Mouse (Mus musculus): ENCODE measurements at regions not wholly inside any gene's neighbourhood (a gene's known extent, or its start where the extent isn't known, plus 50 kb on each side); places are given as distances from the start of the nearest gene placed in this dataset.

- DNase-seq (ENCODE audit: low spot score) = no peak
These were observed 502.0 kb downstream of the Sqor start for GRCm38 (mm10) chr2:123267036-123267435.

DNA sequence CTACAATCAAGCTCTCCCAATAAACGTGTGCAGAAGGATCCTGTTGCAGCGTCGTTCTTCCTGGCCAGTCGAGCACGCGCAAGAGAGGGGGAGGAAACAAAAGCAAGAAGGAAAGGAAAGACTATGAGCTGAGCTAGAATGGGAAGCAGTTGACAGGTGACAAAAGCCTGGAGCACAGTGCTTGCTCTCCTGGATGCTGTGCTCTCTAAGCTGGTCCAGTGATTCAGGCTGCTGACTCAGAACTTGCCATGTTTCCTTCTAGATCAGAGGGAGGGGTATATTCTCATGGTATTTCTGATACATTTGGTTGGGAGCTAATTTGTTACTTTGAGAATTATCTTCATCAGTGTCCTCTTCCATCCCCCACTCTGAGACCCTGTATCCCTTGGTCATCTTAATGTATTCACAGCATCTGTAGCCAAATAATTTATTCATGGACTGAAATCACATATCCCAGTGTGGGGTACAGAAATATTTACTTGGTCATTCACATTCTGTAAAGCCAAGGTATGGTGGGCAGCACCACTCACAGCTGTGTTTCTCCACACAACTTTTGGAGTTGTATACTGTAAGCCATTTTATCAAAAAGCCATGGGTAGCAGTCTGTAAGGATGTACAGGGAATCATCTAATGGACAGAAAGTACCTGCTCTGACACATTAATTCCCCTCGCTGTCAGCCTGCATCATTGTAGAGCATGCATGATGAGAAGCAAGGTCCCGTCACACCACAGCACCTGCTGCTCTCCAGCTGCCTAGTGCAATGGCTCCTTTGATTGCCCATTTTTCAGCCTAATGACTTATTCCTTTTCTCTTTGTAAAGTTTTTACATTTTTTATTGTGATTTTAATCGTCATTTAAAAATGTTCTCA lies 510.1 kb downstream of the Sqor start:
- DNase-seq (ENCODE audit: low spot score) = no peak

DNA sequence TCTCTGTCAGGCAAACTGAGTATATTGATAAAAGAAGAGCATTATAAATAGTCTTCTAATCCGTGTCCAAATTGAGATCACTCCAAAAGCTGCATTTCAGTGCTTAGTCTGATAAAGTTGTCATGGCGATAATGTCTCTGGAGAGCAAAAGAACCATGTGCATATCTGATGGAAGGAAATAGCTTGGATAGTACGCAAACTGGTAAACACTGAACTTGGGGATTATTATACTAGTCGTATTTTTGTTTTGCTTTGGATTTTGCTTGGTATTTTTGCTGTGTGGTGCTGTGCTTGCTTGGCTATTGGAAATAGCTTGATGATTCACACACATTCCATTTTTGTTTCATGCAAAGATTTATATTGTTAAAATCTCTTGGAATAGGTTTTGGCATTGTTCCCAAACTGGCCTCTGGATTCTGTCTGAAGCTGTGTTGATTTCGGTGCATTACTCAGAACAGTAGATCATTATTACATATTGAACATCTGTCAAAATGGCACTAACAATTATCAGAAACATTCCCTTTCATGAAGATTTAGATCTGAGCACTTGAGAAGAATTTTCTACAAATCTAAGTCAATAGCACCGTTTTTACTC lies 510.8 kb downstream of the Sqor start:
- no peak for DNase-seq (ENCODE audit: low spot score)

DNA sequence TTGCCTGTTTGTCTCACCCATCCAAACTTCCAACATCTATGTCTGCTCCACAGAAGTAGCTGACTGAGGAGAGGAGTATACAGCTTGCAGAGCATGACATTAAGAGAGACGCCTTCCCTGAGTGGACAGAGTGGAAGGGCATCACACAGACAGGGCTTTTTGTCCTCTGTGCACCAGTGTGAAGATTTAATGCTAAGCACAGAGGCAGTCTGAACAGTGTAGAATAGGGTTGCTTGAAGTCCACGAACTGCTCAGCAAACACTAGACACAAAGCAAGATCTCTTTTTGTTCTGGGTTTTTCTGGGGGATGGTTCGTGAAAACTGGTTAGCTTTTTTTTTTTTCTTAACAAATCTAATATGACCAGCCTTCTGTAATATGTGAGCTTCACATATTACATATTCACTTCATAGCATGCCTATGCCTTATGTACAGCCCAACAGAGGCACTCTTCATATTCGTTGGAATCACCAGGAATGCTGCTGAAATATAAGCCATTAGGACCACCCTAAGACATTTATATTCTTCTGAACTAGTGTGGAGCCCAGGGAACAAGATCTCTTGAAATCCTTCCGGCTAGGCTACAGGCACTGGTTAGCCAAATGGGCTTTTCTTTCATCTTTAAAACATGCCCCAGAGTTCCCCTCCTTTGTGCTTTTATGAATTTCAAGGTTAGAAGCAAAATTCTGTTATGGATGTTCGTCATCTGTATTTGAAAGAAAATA lies 546.7 kb downstream of the Sqor start:
- DNase-seq (ENCODE audit: low spot score) = no peak

- peak; percentile 75 for DNase-seq (ENCODE audit: low spot score)
These were observed 547.2 kb downstream of the Sqor start for GRCm38 (mm10) chr2:123312277-123312617.

DNA sequence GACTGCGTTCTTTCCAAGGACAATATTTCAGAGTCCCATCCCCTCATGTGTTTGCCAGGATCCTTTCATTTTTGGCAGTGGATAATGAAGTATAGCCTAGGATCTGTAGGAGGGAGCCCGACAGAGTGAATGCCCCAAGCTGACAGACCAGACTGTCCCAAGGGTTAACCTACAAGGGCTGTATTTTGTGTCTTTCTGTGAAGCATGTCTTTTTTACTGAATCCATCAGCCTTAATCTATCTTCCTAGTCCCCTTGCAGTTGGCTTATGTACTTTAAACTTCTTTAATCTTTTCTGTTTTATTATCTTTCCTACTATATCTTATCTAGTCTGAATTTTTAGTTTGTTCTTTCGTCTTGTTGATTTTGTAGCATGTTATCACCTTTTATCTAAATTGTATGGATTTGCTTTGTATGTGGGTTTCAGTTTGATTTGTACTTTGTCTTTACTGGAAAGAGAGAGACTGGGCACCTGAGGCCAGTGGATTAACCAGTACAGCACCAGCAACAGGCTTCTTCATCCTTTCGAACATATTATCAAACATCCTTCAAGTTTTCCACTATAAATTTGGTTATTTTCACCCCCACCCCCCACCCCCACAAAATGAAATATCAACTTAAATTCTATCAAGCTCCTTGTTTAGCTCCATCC lies 555.5 kb downstream of the Sqor start:
- no peak for DNase-seq (ENCODE audit: low spot score)

DNA sequence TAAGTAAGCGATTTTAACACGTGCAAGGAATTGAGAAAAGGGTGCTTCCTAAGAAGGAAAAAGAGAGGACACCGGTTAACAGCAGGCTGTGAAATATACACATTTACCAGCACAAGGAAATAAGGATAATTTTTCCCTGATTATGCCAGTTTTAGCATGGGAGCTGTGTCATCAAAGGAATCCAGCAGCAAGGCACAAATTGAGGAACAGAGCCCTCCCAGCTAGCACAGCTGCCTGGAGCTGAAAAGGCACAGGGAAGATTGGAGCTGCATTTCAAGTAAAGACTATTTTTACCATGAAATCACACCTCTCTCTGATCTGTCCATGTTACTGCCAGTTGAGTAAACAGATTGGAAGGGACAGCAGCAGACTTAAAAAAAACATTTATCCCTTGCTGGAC lies 558.7 kb downstream of the Sqor start:
- DNase-seq (ENCODE audit: low spot score) = no peak

DNA sequence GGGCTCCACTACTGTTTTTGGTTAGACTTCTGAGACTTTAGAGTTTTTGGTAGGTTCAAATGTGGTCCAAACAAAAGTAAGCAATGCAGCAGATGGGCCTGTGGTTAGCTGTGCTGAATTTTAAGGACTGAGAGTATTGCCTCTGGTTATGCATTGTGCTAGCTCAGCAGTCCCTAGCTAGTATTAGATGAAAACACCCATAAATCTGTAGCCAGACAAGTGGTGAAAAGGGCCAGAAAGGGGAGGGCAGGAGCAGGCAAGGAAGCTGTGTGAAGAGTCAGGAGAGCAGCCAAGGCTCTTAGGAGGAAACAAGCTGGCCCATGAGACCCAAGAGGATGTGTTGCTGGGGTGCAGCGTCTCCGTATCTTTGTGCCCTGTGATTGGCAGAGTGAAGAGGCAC lies 559.9 kb downstream of the Sqor start:
- DNase-seq (ENCODE audit: low spot score) = no peak

GRCm38 (mm10) chr2:123349625-123350346 lies 584.7 kb downstream of the Sqor start:
- no peak for DNase-seq (ENCODE audit: low spot score)

DNA sequence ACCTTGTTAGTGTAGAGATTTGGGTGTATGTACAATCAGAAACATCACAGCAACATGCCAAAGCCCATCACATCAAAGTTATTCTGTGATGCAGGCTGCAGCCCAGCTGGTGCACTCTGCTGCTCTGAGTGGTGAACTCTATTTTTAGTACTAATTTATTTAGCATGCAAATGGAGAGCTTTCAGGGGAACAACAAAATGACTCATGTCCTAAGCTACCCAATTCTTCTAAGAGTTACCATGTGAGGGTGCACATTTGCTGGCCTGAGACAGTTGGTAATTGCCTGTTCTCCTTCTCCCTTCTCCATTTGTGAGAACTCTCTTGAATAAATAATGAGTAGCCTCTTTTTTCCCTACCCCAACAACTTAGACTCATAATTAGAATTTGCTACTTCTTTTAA lies 599.2 kb downstream of the Sqor start:
- DNase-seq (ENCODE audit: low spot score) = no peak

- DNase-seq (ENCODE audit: low spot score) = no peak
These were observed 601.5 kb downstream of the Sqor start for GRCm38 (mm10) chr2:123366571-123366970.

DNA sequence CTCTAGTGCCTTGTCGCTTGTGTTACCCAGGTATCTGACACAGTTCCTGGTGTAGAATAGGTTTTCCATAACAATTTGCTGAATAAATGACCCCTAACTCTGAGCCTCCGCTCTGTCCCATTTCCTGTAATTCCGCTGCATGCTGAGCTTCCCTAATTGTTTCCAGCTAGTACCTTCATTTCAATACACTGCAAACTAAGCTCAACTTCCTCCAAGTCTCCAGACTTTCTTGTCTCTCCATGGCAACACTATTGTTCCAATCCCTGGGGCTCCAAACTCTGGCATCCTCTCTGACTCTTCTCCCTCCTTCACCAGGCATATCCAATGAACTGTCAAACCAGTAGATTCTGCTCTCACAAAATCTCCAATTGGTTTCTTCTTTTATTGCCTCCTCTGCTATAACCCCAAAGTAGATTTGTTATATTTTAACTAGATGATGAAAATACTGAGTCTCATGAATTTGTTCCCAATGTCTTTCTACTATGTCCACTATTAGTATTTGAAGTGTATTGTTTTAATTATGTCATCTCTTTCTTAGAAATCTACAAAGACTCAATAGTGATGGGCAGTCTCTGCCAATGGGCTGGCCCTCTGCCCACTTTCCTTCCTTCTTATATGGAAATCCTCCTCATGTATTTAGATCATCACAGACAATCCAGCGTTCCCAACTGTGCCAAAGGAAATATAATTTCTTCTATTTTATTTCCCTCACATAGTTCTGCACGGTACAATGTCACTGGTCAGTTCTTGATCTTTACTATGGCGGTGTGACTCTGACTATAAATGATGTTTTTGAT lies 620.8 kb downstream of the Sqor start:
- DNase-seq (ENCODE audit: low spot score) = no peak

DNA sequence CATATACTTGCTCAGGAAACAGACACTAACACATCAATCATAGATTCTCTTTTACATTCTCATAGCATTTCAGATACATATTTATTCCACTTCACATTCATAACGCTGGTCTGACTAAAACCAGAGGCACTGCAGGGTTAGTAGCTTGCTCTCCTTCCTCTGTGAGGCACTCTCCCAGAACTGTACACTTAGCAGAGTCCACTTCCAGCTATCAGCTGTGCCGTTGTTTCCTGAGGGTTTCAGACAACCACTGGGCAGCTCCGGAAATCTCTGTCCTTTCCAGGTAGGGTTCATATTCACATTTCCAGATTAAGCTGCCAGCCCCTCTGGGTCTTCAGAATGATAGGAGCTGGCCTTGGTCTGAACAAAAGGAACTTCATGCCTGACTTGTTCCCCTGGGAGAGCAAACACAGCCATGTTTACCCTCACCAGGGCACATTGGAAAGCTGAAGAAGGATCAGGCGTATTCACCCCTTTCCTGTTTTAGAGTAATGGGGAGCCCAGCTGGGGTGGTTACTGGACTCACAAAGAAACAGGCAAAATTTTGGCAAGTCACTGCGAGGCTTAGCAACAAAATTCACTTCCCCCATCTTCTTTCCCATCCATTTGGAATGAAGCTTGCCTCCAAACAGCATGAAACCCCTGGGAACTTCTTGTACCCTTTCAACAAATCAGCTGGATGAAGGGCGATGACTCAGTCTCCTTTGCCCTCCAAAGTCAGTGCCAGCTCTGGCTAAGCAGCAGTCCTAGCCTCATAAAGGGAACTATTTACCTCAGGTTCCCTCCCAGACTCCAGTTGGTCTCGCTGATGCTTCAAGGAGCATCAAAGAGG lies 622.0 kb downstream of the Sqor start:
- no peak for DNase-seq (ENCODE audit: low spot score)

DNA sequence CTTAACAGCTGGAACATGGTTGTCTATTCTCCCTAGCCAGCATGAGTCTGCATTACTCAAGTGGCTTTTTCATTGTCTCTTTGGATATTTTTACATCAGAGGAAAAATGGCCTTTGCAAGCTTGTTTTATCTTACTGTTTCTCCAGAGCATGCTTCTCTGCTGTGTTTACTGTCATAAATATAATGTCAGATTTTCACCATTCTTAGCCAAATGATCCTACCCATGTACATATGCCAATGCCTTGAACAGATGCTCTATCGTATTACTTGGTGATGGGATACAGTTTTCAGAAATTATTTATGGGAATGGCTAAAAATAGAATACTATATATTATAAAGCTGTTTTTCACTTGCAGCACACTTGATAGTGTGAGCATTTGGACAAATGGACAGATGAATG lies 625.9 kb downstream of the Sqor start:
- no peak for DNase-seq (ENCODE audit: low spot score)

GRCm38 (mm10) chr2:123394296-123394695 lies 629.3 kb downstream of the Sqor start:
- no peak for DNase-seq (ENCODE audit: low spot score)

GRCm38 (mm10) chr2:123397551-123397950 lies 632.5 kb downstream of the Sqor start:
- DNase-seq (ENCODE audit: low spot score) = no peak

DNA sequence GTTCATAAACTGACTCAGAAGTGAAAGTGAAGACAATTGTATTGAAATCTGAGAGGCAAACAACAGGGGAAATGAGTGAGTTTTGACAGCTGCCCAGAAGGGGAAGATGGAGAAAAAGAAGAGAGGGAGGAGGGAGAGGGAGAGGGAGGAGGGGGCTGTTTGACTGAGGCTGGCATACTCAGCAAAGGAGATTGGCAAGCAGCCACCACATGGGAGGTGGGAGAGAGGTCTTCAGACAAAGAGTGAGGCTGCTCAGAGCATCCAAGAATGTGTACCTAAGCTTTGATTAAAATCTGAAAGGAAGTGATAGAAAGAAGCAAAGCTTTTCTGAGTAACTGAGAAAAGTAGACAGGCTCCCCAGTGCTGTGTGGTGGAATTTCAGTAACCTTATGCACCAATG lies 636.0 kb downstream of the Sqor start:
- no peak for DNase-seq (ENCODE audit: low spot score)

- DNase-seq (ENCODE audit: low spot score) = no peak
These were observed 644.0 kb downstream of the Sqor start for GRCm38 (mm10) chr2:123409075-123409474.

GRCm38 (mm10) chr2:123458034-123458677 lies 631.6 kb upstream of the Sema6d start:
- no peak for DNase-seq (ENCODE audit: low spot score)

- DNase-seq (ENCODE audit: low spot score) = no peak
These were observed 615.9 kb upstream of the Sema6d start for GRCm38 (mm10) chr2:123473840-123474239.

Measured in testis, postnatal 10 days (tissue).